Mouse (Mus musculus) ES-Bruce4 (cell line): ENCODE measurements around the gene Gm1123. TPM values are rescaled to one million over a fixed set of nuclear protein-coding genes. Genes with fewer than 3 reads are reported as not detected.

ENCODE experiments used
- H3K27ac ChIP-seq: 2 replicates; pipeline ENCODE4 v1.5.1; 2012; ENCODE audit warnings: low read length, inconsistent platforms; ENCODE audit not compliant: insufficient read depth
- H3K27me3 ChIP-seq: 2 replicates; pipeline ENCODE4 v1.6.1; 2012; ENCODE audit warnings: mild to moderate bottlenecking, low read length, inconsistent platforms; ENCODE audit not compliant: control insufficient read depth, poor library complexity, insufficient read depth, severe bottlenecking
- H3K36me3 ChIP-seq: 2 replicates; pipeline ENCODE4 v1.6.1; 2012; ENCODE audit warnings: inconsistent platforms, mild to moderate bottlenecking, low read length, moderate library complexity; ENCODE audit not compliant: control insufficient read depth, poor library complexity, insufficient read depth, severe bottlenecking
- H3K4me1 ChIP-seq: one replicate; pipeline ENCODE4 v1.8.1; 2011; ENCODE audit warnings: low read length; ENCODE audit not compliant: control insufficient read depth, insufficient read depth
- H3K4me3 ChIP-seq: 2 replicates; pipeline ENCODE4 v1.5.1; 2011; ENCODE audit warnings: low read depth, mild to moderate bottlenecking, low read length
- H3K9ac ChIP-seq: 2 replicates; pipeline ENCODE4 v1.6.1; 2012; ENCODE audit warnings: low read depth, mild to moderate bottlenecking, inconsistent platforms; ENCODE audit not compliant: poor library complexity, severe bottlenecking
- H3K9me3 ChIP-seq: replicated peaks from 2 replicates; pipeline ENCODE4 v1.6.1; 2012; ENCODE audit warnings: mild to moderate bottlenecking, low read length, inconsistent platforms; ENCODE audit not compliant: control insufficient read depth, poor library complexity, insufficient read depth, severe bottlenecking
- CTCF ChIP-seq: IDR thresholded peaks from one replicate; pipeline ENCODE4 v1.8.1; 2011; ENCODE audit warnings: low read depth, low read length
- EP300 ChIP-seq: IDR thresholded peaks from 2 replicates; pipeline ENCODE4 v1.6.1; 2011; ENCODE audit warnings: low read depth, low read length; ENCODE audit not compliant: insufficient read depth
- POLR2A ChIP-seq: IDR thresholded peaks from one replicate; pipeline ENCODE4 v1.8.1; 2011; ENCODE audit warnings: low read length; ENCODE audit not compliant: insufficient read depth
- polyA plus RNA-seq: library from polyadenylated mRNA; stranded (reverse); fragments of >200 nt; gene quantifications from 2 replicates; pipeline ENCODE4 v1.2.4, GENCODE M21; 2011; ENCODE audit warnings: low read depth; ENCODE audit not compliant: missing spikeins, insufficient read depth, insufficient read length

Gene Gm1123
- polyA plus RNA-seq, 1 experiment: not detected

- no peaks in the 10 kb centered on the region for H3K4me1 ChIP-seq
- TF ChIP-seq EP300 (no peak), POLR2A (no peak), CTCF (no peak)
These were observed 76.9 kb downstream of the Gm1123 start for GRCm38 (mm10) chr9:98958628-98959027.

GRCm38 (mm10) chr9:98957751-98958351 lies 77.7 kb downstream of the Gm1123 start:
- H3K27me3 ChIP-seq: peaks cover 40% of the 10 kb centered on the region
- no peak overlapping the region for H3K27ac ChIP-seq
- H3K4me1 ChIP-seq: no peaks in the 10 kb centered on the region
- no peaks in the 10 kb centered on the region for H3K9me3 ChIP-seq
- no peak for TF ChIP-seq POLR2A
- no peak for TF ChIP-seq EP300
- TF ChIP-seq CTCF: no peak
- no peaks in the 10 kb centered on the region for H3K36me3 ChIP-seq
- H3K9ac ChIP-seq: no peak overlapping the region
- H3K4me3 ChIP-seq: no peak overlapping the region

More at GRCm38 (mm10) chr9:98958628-98959027, 76.9 kb downstream of the Gm1123 start:
- Histone ChIP-seq H3K27me3 (peaks cover 34% of the 10 kb centered on the region), H3K9ac (no peak overlapping the region), H3K4me3 (no peak overlapping the region), H3K36me3 (no peaks in the 10 kb centered on the region), H3K27ac (no peak overlapping the region), H3K9me3 (no peaks in the 10 kb centered on the region)

Other genes starting within 250 kb of the Gm1123 start
- gene Prr23a1, start 193.2 kb downstream of the Gm1123 start, polyA plus RNA-seq: 1.1 and 1.8 TPM in 2 replicates
- not detected in 2 replicates for gene Prr23a2, start 179.2 kb downstream of the Gm1123 start, polyA plus RNA-seq
- gene Prr23a3, start 170.9 kb downstream of the Gm1123 start, polyA plus RNA-seq: 5.4 TPM in 2 replicates
- gene 7420426K07Rik, start 132.6 kb downstream of the Gm1123 start, polyA plus RNA-seq: not detected in 2 replicates
- gene Foxl2, start 80.4 kb downstream of the Gm1123 start, polyA plus RNA-seq: 0.67 and 0.68 TPM in 2 replicates
- gene Faim, start 49.3 kb downstream of the Gm1123 start, polyA plus RNA-seq: 35.4 and 35.6 TPM in 2 replicates
- gene Pik3cb, start 104.9 kb upstream of the Gm1123 start, polyA plus RNA-seq: 53.8 and 55.5 TPM in 2 replicates
- not detected in 2 replicates for gene Faiml, start 201.5 kb upstream of the Gm1123 start, polyA plus RNA-seq
- gene Cep70, start 207.7 kb upstream of the Gm1123 start, polyA plus RNA-seq: 51.6 and 51.7 TPM in 2 replicates